Mouse (Mus musculus): ENCODE data around the gene Pde1a.

Gene Pde1a

GRCm38 (mm10) chr2:80128861-80129698, at the start of gene Pde1a:
TSS of gene Pde1a (minus strand) at chr2:80129458.
- peak; percentile 48 for DNase-seq

- DNase-seq = no peak
Measured at GRCm38 (mm10) chr2:80178608-80179280, 49.5 kb upstream of the Pde1a start.

DNA sequence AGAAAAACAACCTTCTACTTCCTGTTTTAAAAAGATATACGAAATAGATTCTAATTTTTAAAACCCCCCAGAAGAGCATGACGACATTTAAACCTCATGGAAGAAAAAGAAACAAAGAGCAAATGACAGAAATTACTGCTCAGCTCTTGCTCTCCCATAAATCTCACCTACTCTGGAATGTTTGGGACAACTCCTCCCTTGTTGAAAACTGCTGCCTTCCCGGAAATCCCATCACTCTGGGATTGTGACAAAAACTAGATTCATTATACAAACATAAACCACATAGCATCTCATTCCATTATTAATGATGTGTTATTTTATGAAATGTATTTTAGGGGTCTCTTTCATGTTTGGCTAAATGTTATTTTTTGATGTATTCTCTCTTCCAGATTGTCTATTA, 48.9 kb upstream of the Pde1a start:
- DNase-seq = no peak

DNA sequence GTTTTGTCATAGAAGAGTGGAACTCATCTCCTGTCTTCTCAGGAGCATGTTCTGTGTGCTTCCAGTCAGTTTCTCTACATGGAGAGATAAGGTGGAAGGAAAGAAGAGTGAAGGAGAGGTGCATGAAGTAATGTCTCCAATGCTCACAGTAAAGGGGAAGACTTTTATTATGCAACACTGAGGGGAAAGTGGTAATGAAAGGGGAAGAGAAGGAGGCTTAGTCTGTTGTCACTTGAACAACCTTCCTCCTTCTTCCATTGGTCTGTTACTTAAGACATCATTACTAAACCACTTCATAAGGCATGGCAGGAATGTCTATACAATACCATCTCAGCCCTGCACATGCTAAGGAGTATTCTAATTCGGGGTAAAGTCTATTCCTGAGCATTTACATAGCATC, 38.8 kb upstream of the Pde1a start:
- no peak for DNase-seq

- no peak for DNase-seq
Measured at GRCm38 (mm10) chr2:80158784-80159183, 29.5 kb upstream of the Pde1a start.

- DNase-seq = no peak
Measured at GRCm38 (mm10) chr2:80158196-80158595, 28.9 kb upstream of the Pde1a start.

GRCm38 (mm10) chr2:80150019-80150418, 20.8 kb upstream of the Pde1a start:
- no peak for DNase-seq

DNA sequence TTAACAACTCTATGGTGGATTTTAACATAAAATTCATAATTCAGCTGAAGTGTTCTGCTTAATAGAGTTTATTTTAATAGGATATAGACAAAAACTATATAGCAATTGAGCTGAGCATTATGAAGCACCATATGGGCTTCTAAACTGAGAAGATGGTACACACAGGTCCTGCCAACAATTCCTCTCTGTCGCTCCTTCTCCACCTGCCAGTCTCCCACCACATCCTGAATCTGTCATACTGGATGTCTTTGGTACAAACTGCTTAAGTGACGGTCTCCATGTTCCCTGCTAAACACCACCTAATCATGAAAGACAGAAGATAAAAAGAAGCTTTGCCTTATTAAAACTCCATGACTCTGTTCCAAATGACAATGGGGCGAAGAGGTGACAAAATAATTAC, 20.1 kb upstream of the Pde1a start:
- DNase-seq = peak; percentile 25

DNA sequence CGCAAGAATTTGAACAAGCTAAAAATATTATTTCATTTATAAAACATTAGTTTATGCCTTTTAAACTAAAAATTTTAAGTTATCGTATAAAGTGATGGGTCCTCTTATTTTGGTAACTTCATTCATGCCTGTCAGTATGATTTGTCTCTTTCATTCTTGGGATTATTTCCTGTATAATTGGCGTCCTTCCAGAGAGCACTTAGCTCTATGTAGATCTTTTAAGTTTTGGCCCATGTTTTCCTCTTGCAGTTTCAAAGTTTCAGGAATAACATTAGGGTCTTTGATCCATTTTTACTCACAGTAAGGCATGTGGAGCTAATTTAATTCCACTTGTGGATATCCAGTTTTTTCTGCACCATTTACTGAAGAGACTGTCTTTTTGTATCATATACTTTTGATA, 5.8 kb upstream of the Pde1a start:
- no peak for DNase-seq

DNA sequence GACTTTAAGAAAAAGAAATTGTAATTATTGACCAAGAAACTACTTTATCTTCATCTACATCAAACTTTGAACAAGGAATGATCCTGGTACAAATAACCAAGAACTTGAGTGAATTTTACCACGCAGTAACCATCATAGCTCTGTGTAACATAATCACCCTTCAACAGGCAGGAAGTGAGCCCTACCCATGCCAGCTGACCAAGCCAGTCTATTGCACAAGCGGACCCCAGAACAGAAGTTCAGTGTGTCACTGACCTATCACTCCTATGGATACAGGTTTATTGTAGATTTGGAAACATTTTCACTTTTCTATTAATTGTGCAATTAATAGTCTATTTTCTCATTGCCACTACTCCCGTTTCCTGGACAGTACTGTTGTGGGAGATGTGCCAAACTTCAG, 3.4 kb upstream of the Pde1a start:
- DNase-seq = no peak

DNA sequence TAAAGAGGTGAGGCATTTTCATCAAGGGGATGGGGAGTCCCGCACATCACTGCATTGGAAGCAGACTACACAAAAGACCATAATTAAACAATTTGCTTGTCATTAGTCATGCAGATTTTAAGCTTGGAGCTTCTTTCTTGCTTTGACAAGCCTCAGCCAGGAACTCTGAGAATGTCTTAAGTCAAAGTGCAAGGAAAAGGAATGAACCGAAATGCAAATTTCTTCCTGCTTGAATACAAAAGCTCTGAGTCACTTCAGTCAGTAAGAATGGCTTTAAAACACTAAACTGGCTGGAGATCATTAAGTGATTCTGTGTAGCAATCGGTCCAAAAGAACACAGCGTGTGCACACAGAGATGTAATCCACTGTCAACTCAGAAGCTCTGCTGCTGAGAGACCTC, 2.6 kb downstream of the Pde1a start:
- DNase-seq = no peak

- no peak for DNase-seq
Measured at GRCm38 (mm10) chr2:80086891-80087290, 42.4 kb downstream of the Pde1a start.

DNA sequence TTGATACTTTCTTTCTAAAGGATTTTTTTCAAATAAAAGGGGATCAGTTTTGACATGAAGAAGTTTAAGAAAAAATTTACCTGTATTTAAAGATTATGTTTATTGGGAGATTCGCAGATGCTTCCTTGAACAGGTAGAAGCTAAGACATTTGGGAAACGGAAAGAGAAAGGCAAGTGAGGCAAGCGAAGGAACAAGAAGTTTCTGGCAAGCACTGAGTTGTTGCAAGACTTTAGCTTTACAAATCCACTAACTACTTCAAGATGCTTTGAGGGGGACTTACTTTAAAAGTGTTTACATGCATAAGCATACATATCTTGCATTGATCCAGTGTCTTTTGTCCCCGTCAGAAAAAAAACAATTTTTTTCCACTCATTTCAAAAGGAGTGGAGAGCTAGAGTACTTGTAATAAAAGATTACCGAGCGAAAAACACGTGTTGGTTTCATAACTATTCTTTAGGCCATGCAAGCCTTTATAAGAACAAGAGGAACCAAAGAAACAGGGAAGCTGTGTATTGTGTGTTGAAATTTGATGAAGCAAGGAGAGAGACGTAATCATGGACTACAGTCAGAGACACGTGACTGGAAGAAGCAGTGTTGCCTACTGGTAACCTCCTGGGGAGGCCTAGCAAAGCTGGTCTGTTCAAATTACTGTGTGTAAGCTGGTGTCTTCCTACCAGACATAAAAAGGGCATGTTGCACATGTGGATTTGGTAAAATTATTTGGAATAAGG, 49.0 kb downstream of the Pde1a start:
- DNase-seq = no peak

DNA sequence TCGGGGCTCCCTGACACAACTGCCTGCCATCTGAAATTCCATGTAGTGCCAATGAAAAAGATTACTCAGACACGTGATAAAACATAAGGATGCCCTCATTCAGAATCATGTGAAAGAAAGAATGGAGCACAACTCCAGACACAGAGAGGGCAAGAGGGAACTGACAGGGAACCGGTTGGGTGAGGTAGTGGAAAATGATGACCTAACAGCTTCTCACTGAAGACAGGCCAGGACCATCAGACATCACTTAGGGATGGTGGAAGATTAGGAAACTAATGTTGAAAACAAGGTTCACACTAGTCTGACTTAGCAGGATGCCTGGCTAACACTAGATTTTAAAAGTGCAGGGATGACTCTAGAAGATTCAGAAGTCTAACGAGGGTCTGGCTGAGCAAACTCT, 49.6 kb downstream of the Pde1a start:
- DNase-seq = no peak

DNA sequence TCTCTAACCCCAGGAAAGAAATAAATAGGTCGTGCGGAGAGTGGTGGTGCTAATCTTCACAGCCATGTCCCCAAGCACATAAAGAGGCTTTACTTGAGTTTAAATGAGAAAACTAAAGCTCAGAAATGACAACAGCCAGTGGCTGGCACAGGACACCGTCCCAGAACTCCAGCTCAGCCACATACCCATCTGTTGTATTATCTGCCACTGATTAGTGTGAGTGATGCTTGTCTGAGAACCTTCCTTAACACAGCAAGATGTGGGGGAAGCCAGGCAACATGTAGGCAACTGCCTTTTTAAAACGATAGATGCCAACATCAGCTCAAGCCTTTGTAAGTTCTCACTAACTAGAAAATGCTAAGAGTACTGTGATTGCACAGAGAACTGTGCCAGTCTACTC, 52.9 kb downstream of the Pde1a start:
- DNase-seq = no peak

DNA sequence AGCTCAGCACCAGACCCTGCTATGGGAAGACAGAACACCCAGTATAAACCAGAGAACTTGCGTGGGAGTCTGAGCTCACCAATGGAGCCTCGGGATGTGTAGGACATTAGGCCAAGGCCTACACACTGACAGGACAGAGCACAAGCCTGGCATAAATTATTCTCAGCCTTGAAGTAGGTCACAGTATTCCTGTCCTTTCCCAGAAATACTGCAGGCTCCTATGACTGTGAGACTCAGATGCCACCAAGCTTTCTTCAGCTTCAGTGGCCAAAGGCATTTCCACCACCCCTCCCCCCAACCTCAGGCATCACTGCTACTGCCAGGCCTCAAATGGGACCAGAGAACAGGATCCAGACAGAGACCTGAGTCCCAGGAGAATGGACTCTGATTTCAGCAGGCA, 54.7 kb downstream of the Pde1a start:
- peak; percentile 29 for DNase-seq

DNA sequence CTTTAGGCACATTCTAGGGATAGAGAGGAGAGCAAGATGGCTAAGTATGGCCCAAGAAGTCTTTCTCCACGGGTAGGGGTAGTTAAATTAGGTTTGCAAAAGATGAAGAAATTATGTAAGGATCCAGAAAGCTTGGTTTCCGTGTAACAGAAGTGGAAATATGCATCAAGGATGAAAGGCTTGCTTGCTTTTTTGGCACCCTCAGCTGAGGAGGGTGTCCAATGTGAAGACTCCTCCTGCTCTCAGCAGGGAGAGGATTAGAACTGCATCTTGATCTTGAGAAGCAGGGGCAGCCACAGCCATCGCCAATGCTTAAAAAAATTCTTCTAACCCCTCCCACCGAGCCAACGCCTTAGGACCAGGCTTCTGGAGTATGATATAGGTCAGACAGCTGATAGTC, 55.2 kb downstream of the Pde1a start:
- peak; percentile 28 for DNase-seq

DNA sequence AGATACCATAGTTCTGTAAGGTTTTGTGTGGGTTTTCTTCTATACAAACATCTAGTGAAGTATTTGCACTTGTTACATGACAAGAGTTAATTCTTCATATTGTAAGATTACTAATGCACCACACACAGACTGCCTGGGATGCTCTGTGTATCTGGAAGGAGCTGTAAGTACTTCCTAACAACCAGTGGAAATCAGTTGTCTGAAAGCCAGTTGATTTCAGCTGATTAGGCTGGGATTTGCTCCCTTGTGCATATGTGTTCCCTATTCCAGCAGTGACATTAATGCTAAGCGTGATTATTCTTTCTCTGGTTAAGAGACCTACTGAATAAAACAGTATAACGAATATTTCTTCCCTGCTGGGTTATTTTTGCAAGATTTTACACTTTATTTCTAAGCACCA, 55.8 kb downstream of the Pde1a start:
- no peak for DNase-seq

DNA sequence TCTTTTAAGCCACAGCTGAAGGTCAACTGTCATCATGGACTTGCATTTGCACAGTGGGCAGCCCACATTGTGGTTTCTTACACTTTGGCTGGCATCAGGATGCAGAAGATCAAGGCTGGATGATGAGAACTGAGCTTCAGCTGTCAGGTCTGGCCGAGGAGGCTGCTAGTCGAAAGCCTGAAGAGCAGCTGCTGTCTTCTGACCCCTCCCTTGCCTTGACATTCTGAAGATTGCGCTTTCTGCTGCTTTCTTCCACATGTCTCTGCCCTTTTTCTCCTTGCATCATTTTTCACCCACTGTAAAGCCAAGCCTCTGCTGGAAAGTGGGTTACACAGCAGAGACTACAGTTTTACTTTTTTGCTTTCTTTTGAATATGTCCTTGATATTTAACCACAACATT, 59.5 kb downstream of the Pde1a start:
- no peak for DNase-seq

- DNase-seq = no peak
Measured at GRCm38 (mm10) chr2:80066449-80066848, 62.8 kb downstream of the Pde1a start.

DNA sequence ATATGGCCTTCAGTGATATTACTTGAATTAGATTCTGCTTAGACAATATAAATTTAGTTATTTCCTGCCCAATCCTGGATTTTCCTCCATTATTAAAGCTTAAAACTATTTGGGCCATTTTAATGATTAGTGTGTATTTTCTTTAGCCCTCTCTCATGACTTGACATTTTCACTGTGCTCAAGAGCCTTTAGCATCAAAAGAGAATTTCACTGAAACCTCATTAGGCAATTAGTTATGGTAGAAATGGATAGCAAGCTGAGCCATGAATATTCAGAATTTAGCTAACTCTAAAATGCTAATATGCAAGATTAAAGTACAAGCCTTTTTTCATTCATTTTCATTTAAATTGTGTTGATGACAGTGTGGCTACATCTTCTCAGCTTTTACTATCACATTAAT, 73.2 kb downstream of the Pde1a start:
- no peak for DNase-seq

DNA sequence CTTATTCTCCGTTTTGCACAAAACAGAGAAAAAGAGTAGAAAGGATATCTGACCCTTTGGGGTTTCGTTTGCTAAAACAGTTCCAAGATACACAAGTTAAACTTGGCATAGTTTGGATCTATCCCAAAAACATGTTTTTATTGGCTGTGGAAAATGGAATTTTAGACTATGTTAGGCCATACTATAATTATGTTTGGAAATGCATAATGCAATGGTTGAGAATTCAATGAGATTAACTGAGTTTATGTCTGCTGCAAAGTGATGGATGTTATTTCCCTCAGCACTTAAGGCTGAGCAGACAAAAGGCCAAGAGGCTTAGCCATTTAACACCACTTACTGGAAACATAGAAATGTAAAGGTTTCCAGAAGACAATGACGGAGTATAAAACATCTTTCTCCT, 75.2 kb downstream of the Pde1a start:
- no peak for DNase-seq

DNA sequence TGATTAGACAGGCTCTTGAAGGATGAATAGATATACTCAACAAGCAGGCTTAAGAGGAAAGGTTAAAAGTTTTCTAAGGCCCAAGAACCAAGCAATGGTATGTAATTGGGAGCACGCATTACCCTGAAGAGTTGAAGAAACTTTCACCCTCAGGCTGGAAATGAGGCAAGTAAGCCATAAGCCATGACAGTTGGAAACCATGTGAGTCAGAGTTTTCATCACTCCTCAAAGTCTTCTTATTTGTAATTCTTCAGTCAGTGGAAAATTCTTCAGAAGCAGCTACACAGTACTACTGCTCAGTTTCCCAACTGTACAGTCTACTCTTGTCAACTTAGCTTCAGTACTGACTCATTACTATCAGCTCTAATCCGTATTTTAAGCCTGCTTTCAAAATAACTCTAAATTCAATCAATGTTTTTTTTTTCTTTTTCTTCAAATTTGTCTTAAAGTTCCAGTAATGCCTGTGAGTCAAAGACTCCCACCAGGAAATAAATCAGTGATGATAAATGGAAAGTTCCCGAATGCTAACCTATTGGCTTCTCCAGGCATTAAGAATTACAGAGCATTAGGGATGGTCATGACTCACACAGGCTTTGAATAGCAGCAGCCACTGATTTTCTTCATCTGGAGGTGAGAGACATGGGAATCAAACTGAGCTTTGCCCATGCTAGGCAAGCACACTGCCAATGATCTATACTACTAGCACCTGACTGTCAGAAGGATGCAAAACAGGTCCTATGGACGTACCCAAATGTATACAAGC, 82.3 kb downstream of the Pde1a start:
- no peak for DNase-seq
